Mouse (Mus musculus) lung, embryonic 15.5 days (tissue): Measurements from ENCODE around the gene Pgap1. TPM values are rescaled to one million over a fixed set of nuclear protein-coding genes. Genes with fewer than 3 reads are reported as not detected.

Experiments used
- ATAC-seq: fragments of 200-750 bp; cut with Nextera tagmentation; 2 replicates; pipeline ENCODE4 v1.8.0; 2017; ENCODE audit warnings: moderate number of reproducible peaks, borderline replicate concordance; ENCODE audit not compliant: low FRiP score, low TSS enrichment; ENCODE audit errors: extremely low read depth
- H3K27ac ChIP-seq: fragments of 300-500 bp; sonication (generic); 2 replicates; pipeline ENCODE4 v1.5.1; 2015; ENCODE audit warnings: moderate library complexity, mild to moderate bottlenecking, inconsistent platforms
- H3K27me3 ChIP-seq: fragments of 300-500 bp; sonication (generic); 2 replicates; pipeline ENCODE4 v1.6.1; 2015; ENCODE audit warnings: inconsistent platforms
- H3K36me3 ChIP-seq: fragments of 300-500 bp; sonication (generic); 2 replicates; pipeline ENCODE4 v1.6.1; 2015; ENCODE audit warnings: inconsistent platforms
- H3K4me1 ChIP-seq: fragments of 300-500 bp; sonication (generic); 2 replicates; pipeline ENCODE4 v1.6.1; 2015; ENCODE audit warnings: inconsistent platforms
- H3K4me2 ChIP-seq: fragments of 300-500 bp; sonication (generic); 2 replicates; pipeline ENCODE4 v1.6.1; 2015; ENCODE audit warnings: inconsistent platforms, mild to moderate bottlenecking, moderate library complexity
- H3K4me3 ChIP-seq: fragments of 300-500 bp; sonication (generic); 2 replicates; pipeline ENCODE4 v1.5.1; 2015; ENCODE audit warnings: mild to moderate bottlenecking, inconsistent platforms
- H3K9ac ChIP-seq: fragments of 300-500 bp; sonication (generic); 2 replicates; pipeline ENCODE4 v1.6.1; 2015; ENCODE audit warnings: inconsistent platforms
- H3K9me3 ChIP-seq: fragments of 300-500 bp; sonication (generic); 2 replicates; pipeline ENCODE4 v1.6.1; 2016; ENCODE audit warnings: inconsistent platforms
- WGBS: fragments of 180-500 bp; shearing (Covaris S2); methylation state at CpG from one replicate; pipeline ENCODE4 v1.1.7; 2015; 5-methylcytosine and 5-hydroxymethylcytosine counted together
- polyA plus RNA-seq: library from polyadenylated mRNA; unstranded; fragments of >200 nt; fragmentation: Nextera tagmentation; extraction: Ambion mirVana; gene quantifications from 2 replicates; pipeline ENCODE4 v1.2.1, GENCODE M21; 2015

Pgap1 gene
- polyA plus RNA-seq = 5.1 and 5.5 TPM in 2 replicates

DNA sequence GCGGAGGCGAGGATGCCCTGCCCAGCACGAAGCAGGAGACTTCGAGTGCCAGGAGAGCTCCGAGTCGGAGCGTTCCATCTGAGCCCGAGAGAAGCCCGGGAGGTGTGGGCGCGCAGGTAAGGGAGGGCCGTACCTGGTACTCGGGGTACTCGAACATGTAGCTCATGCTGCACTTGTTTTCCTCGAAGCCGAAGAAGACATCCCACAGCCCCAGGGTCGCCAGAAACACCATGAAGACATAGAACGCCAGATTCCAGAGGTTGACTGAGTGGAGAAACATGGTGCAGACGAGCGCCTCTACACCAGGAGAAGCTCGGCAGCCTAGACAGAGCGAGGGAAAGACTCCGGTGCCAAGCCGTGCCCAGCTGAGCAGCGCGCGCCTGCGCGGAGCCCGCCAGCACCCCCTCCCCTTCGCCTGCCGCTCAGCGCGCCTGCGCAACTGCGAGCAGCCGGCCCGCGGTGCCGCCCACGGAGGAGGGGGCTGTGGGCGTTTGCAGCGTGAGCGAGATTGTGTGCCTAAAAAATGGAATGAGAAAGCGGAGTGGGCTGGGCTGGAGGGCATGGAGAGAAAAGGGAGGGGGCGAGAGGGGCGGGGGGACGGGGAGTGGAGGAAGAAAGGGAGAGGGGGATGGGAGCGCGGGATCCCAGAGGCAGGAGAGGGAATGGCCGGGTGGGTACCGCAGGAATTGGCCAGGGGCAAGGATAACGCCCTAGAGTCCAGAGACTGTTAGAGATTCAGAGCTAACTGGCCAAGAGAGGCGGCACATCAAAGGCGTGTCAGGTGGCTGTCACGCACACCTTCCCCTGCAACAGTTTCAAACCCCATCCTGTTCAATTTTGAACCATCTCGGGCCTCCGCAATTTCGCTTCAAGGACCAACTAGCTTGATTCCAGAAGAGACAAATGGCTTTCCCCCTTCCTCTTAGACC, at the start of gene Pgap1:
Pgap1 (minus strand) TSS at position 384 of the 929 bp plus-strand sequence.
- peak; percentile 99 for ATAC-seq
- H3K27ac ChIP-seq = peak within 1 kb of the TSS; percentile 80
- no peaks in the 10 kb centered on the region for H3K9me3 ChIP-seq
- WGBS = under 1% methylated on average over 54 of the region's 59 CpGs
- H3K4me2 ChIP-seq = peak within 1 kb of the TSS; percentile 97
- peak within 1 kb of the TSS; percentile 68 for H3K9ac ChIP-seq
- H3K27me3 ChIP-seq = no peaks in the 10 kb centered on the region
- 0 out of 2 replicates have a peak, but pooled peaks cover 3% of the 10 kb centered on the region for H3K4me1 ChIP-seq
- peak within 1 kb of the TSS; percentile 80 for H3K4me3 ChIP-seq
- H3K36me3 ChIP-seq = no peaks in the 10 kb centered on the region

DNA sequence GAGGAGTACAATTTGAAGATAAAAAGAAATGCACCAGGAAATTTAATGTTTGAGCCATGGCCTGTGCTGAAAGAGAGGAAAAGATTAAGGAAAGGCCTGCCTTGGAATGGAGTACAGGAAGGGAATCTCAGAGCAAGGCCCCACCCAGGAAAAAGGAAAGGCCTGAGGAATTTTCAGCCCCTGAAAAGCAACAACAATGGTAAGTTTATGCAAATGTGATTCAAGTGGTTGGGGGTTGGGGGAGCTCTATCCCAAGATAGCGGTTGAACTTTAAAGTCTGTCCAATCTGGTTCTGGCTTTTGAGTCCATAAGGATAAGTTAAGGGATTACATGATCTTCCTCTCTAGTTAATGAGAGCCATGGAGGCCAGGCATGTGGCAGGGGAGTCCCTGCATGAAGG, 49.5 kb upstream of the Pgap1 start:
- Histone ChIP-seq H3K27me3 (no peaks in the 10 kb centered on the region), H3K4me2 (no peak overlapping the region), H3K4me1 (0 out of 2 replicates have a peak, but pooled peaks cover 1% of the 10 kb centered on the region), H3K9ac (no peak overlapping the region), H3K9me3 (no peaks in the 10 kb centered on the region), H3K27ac (no peak overlapping the region), H3K36me3 (no peaks in the 10 kb centered on the region), H3K4me3 (no peak overlapping the region)
- ATAC-seq = no peak
- 63% methylated on average over 1 of the region's 1 CpGs for WGBS

DNA sequence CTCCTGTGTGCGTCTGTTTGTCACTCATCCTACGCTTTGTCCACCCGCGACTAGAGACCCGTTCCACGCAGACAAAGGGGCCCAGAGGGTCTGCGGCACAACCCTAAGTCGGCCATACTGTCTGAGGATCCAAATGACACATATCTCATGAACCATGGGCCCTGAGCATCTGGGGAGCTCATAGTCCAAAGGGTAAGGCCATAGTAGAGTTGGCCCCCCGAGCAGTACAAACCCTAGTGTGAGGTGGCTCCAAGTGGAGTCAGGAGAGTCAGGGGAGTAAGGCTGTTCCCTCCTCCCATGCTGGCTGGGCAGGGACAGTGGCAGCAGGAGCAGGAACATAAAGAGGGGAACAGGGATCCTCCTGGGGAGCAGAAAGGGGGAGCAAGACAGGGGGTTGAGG, 44.2 kb upstream of the Pgap1 start:
- H3K4me3 ChIP-seq = no peak overlapping the region
- no peak overlapping the region for H3K4me2 ChIP-seq
- no peaks in the 10 kb centered on the region for H3K36me3 ChIP-seq
- no peaks in the 10 kb centered on the region for H3K27me3 ChIP-seq
- no peak overlapping the region for H3K9ac ChIP-seq
- no peak overlapping the region for H3K27ac ChIP-seq
- no peaks in the 10 kb centered on the region for H3K4me1 ChIP-seq
- no peak for ATAC-seq
- H3K9me3 ChIP-seq = no peaks in the 10 kb centered on the region
- 91% methylated on average over 9 of the region's 9 CpGs for WGBS

DNA sequence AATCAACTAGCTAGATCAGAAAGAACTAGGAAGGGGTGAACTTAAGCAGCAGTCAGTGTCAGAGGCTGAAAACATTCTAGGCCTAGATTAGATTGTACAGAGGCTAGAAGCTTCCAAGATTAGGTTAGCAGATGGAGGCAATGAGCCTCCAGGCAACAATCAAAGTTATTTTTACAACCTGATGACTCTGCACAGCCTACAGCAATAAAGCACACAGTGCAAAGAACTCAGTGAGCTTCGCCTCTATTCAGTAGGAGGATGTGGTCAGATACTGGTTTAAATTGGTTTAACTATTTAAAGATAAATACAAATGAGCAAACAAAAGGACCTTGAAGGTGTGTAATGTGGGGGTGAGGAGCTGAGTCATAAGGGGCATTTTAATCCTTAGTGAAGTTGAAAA, 42.8 kb upstream of the Pgap1 start:
- no peak overlapping the region for H3K27ac ChIP-seq

DNA sequence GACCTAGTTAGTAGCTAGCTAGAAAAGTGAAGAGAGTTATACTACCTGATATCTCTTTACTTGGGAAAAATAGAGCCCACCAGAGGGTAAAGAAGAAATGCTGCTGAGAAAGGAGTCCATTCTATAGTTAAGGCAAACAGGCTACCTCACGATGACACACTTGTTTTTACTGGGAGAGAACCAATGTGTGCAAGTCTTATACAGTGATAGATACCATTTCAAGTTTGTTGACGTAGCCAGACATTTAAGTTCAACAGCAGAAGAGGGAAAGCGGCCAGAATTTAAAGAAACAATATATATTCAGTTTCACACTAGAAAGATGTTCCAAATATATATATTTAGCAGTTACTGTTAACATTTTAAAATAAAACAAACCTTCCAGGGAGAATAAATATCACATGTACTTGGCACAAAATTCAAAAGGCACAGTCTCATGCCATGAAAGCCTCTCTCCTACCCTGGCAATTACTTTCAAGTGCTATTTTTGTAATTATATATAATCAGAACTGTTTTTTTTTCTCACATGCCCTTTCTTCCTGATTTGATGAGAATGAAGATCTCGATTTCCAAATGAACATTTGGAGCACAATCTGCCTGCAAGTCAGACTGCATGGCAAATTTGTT, 40.2 kb upstream of the Pgap1 start:
- H3K9ac ChIP-seq = no peak overlapping the region
- no peaks in the 10 kb centered on the region for H3K27me3 ChIP-seq
- H3K9me3 ChIP-seq = no peaks in the 10 kb centered on the region
- no peaks in the 10 kb centered on the region for H3K36me3 ChIP-seq
- ATAC-seq = no peak
- no peaks in the 10 kb centered on the region for H3K4me1 ChIP-seq
- no peak overlapping the region for H3K4me2 ChIP-seq
- WGBS = 50% methylated on average over 4 of the region's 4 CpGs
- H3K27ac ChIP-seq = no peak overlapping the region
- H3K4me3 ChIP-seq = no peak overlapping the region

More for the DNA sequence above, 42.8 kb upstream of the Pgap1 start:
- Histone ChIP-seq H3K9ac (no peak overlapping the region), H3K4me2 (no peak overlapping the region), H3K4me1 (no peaks in the 10 kb centered on the region), H3K36me3 (no peaks in the 10 kb centered on the region), H3K9me3 (no peaks in the 10 kb centered on the region), H3K27me3 (no peaks in the 10 kb centered on the region), H3K4me3 (no peak overlapping the region)
- no peak for ATAC-seq
- WGBS = 68% methylated on average over 1 of the region's 1 CpGs

DNA sequence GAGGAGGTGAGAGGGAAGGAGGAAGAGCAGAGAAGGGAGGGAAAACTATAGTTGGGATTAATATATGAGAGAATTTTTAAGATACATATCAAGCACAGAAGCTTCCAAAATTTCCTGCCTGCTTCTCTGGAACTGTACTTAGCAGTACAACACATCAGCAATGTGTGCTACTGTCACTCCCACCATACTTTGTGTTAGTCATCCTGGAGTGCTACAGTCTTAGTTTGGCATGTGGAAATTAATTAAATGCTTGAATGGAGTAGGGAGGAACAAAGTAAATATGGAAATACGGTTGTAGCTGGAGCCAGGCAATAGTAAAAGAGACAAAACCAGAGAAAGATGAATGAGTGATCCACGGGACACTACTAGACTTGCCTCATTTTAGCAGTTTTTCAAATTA, 38.7 kb upstream of the Pgap1 start:
- WGBS = 80% methylated on average over 2 of the region's 2 CpGs
- Histone ChIP-seq H3K4me2 (no peak overlapping the region), H3K36me3 (no peaks in the 10 kb centered on the region), H3K9me3 (no peaks in the 10 kb centered on the region), H3K27ac (no peak overlapping the region), H3K27me3 (no peaks in the 10 kb centered on the region), H3K9ac (no peak overlapping the region), H3K4me1 (no peaks in the 10 kb centered on the region), H3K4me3 (no peak overlapping the region)
- ATAC-seq = no peak

DNA sequence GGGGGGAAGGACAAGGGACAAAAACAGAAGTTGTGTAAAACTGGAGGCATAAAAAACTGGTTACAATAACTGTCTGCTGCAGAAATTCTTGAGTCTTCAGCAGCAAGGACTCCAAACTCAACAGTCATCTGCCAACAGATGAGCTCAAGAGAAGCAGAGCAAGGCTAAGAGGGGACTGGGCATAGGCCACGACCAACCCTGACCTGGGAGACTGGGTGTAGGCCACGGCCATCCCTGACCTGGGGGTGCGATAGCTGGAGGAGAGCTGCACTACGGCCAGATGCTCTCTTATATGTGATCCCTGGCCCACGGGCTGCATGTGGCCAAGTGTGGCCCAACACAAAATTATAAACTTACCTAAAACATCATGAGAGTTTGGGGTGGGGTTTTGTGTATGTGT, 29.6 kb upstream of the Pgap1 start:
- no peak for ATAC-seq

DNA sequence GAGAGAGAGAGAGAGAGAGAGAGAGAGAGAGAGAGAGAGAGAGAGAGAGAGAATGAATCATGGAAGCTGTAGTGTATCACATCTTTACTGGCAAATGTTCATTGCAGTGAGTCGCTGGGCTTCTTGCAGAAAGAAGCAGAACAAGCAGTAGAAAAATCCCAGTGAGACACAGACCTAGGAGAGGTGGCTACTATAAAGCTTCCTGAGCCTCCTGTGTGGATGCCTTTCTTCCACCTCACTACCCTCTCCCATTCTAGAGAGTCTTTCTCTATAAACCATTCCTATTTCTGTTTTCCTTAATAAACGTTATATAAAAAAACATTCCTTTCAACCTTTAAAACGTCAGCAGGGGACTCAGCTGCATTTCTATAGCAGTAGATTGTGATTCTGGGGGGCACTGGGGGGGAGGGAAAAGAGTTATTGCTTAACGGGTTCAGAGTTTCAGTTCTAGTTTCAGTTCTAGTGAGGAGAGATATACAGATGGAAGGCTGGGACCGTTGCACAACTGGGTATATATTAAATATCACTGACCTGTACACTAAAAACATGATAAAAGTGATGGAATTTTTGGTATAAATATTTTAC, 28.6 kb upstream of the Pgap1 start:
- no peak overlapping the region for H3K4me3 ChIP-seq
- no peaks in the 10 kb centered on the region for H3K36me3 ChIP-seq
- H3K9me3 ChIP-seq = no peaks in the 10 kb centered on the region
- no peaks in the 10 kb centered on the region for H3K4me1 ChIP-seq
- H3K27ac ChIP-seq = no peak overlapping the region
- H3K27me3 ChIP-seq = no peaks in the 10 kb centered on the region
- 53% methylated on average over 5 of the region's 5 CpGs for WGBS
- no peak overlapping the region for H3K4me2 ChIP-seq
- H3K9ac ChIP-seq = no peak overlapping the region
- ATAC-seq = no peak

More for the DNA sequence above, 29.6 kb upstream of the Pgap1 start:
- Histone ChIP-seq H3K4me3 (no peak overlapping the region), H3K27ac (no peak overlapping the region), H3K36me3 (no peaks in the 10 kb centered on the region), H3K9ac (no peak overlapping the region), H3K4me2 (no peak overlapping the region), H3K9me3 (no peaks in the 10 kb centered on the region), H3K4me1 (no peaks in the 10 kb centered on the region), H3K27me3 (no peaks in the 10 kb centered on the region)
- WGBS = 83% methylated on average over 5 of the region's 5 CpGs

DNA sequence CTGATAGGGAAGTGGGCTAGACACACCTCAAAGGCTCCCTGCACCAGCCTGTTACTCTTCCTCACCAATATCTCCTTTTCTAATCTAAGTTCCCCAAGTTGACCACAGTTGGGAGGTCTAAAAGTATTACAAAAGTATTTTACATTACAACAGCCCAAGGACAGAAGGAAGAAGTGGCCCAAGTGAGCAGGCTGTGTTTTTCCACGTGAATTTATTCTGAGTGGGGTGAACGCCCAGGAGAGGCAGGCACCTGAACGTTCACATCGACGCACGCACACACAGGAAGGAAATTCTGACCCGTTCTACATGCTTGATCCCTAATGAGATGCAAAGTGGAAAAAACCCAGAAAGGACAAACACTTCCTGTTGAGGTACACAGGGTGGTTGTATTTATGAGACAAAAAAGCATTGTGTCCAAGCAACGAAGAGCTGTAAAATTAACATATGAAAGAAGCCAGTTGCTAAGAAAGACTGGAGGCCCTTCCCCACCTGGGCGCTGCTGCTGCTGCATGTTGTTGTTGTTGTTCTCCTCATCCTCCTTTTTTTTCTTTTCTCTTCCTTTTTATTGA, 27.9 kb upstream of the Pgap1 start:
- Histone ChIP-seq H3K36me3 (no peaks in the 10 kb centered on the region), H3K9me3 (no peaks in the 10 kb centered on the region), H3K27ac (no peak overlapping the region), H3K27me3 (no peaks in the 10 kb centered on the region), H3K4me3 (no peak overlapping the region), H3K4me2 (no peak overlapping the region), H3K4me1 (no peaks in the 10 kb centered on the region), H3K9ac (no peak overlapping the region)
- WGBS = 41% methylated on average over 9 of the region's 9 CpGs
- ATAC-seq = no peak

DNA sequence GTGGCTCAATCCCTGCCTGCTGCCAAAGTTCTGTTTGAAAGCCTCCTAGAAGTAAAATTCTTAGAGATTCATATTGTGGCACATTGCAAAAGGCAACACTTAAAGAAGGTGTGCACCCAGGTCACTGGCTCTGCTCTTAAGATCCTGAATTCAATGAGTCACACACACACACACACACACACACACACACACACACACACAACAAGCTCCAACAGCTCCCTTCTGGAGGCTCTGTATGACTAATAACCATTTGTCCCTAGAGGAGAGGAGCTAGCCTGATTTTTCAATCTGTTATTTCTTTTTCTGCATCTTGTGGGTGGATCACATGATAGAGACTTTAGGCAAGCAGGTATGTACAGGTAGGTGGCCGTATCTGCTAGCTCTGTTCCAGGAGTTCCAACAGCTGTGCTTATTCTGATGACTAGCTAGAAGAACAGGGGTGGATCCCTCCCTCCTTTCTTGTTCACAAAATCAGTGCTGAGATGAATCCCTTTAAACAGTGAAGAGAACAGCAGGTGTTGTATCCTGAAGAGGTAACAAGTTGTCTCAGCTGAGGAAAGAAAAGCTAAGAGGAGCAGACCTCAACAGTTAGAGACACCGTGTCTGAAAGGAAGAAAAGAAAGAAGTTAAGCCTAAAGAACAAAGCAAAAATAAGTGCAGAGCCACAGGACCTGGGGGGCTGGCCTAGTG, 27.2 kb upstream of the Pgap1 start:
- H3K9ac ChIP-seq = no peak overlapping the region
- no peak overlapping the region for H3K27ac ChIP-seq
- H3K4me1 ChIP-seq = no peaks in the 10 kb centered on the region
- H3K4me3 ChIP-seq = no peak overlapping the region
- no peak for ATAC-seq
- H3K9me3 ChIP-seq = no peaks in the 10 kb centered on the region
- no peaks in the 10 kb centered on the region for H3K36me3 ChIP-seq
- H3K4me2 ChIP-seq = no peak overlapping the region
- 62% methylated on average over 2 of the region's 2 CpGs for WGBS
- H3K27me3 ChIP-seq = no peaks in the 10 kb centered on the region

DNA sequence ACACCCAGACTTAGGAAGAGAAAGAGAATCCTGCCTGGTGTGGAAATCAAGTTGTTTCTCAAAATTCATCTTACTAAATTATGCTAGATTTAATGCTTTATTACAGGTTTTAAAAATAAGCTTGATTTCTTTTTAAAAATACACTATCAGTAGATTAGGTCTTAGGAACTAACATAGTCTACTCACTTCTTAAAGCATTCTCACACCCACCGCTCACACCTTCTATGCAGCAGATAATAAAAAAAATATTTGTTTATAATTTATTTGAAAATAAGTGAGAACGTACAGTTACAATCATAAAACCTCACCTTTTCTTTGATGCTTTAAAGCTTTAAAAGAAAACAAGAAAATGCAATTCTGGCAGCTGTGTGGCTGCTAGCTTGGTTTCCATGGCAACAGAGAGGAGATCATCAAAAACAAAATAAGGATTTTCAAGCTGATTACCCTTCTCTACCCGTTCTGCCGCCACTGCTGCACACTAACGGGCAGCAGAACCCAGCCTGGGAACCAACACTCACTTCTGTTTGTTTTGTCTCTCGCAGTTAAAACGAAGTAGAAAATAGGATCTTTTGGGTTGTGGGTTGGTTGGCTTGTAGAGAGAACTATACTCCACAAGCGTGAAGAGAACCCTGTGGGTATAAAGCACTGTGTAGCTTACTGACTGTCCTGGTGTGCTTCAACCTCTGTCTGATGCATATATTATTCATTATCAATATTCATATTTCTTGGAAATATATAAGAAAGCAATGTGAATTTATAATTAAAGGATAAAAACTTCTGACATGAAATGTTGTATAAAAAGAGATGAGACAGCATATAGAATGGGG, 21.1 kb upstream of the Pgap1 start:
- Histone ChIP-seq H3K27me3 (no peaks in the 10 kb centered on the region), H3K9ac (no peak overlapping the region), H3K4me1 (no peaks in the 10 kb centered on the region), H3K4me3 (no peak overlapping the region), H3K36me3 (no peaks in the 10 kb centered on the region), H3K4me2 (no peak overlapping the region), H3K9me3 (no peaks in the 10 kb centered on the region), H3K27ac (no peak overlapping the region)
- WGBS = 49% methylated on average over 8 of the region's 8 CpGs
- ATAC-seq = no peak
